Mouse (Mus musculus): ENCODE results near the gene H2-M3. TPM values are rescaled to one million over a fixed set of nuclear protein-coding genes. Genes with fewer than 3 reads are reported as not detected.
"Not testable (repeated sequence)": the region's sequence is repeated elsewhere in the genome, so short reads cannot be mapped to it uniquely, and the experiment has no call there.

Gene H2-M3
- total RNA-seq (2021): 1 to 10 TPM in 1 of 2 experiments, under 1 TPM in 1; 0.77 to 1.6 TPM
- long read RNA-seq, experiment 1, partial matches to known transcripts: 0 of 2 reads
- long read RNA-seq, experiment 1, other reads (novel, unspliced or antisense): 0 of 2 reads
- long read RNA-seq, experiment 2: 0 reads

- intact Hi-C loops (cut with DNase I): no loop called here
- peak within 1 kb of the TSS; percentile 86 for H3K27ac ChIP-seq
- no peak for TF ChIP-seq CTCF (IDR thresholded peaks at IDR 0.05)
- peak within 1 kb of the TSS; percentile 88 for H3K4me3 ChIP-seq
- DNase-seq: peak; percentile 82
Measured at GRCm38 (mm10) chr17:37270058-37270701, at the start of gene H2-M3. TSS of gene H2-M3 (plus strand) at chr17:37270220.

- DNase-seq: no peak
- Histone ChIP-seq H3K4me3 (no peak overlapping the region), H3K27ac (no peak overlapping the region)
- TF ChIP-seq CTCF (IDR thresholded peaks at IDR 0.05): peak; percentile 18; the same call in 1 of the 2 replicates
- intact Hi-C loops (cut with DNase I): no loop called here
Measured at GRCm38 (mm10) chr17:37221879-37222278, 48.1 kb upstream of the H2-M3 start.

- intact Hi-C loops (cut with DNase I); H3K4me3 ChIP-seq; DNase-seq; H3K27ac ChIP-seq: not testable (repeated sequence)
Measured at GRCm38 (mm10) chr17:37237230-37237629, 32.8 kb upstream of the H2-M3 start, which contains the start of gene Olfr97. TSS of gene Olfr97 (minus strand) at chr17:37237330.

- Histone ChIP-seq H3K27ac (no peak overlapping the region), H3K4me3 (no peak overlapping the region)
- no peak for DNase-seq
- intact Hi-C loops (cut with DNase I): no loop called here
- TF ChIP-seq CTCF (IDR thresholded peaks at IDR 0.05): no peak
Measured at GRCm38 (mm10) chr17:37242198-37242597, 27.8 kb upstream of the H2-M3 start.

- intact Hi-C loops (cut with DNase I): no loop called here
- no peak for DNase-seq
- no peak for TF ChIP-seq CTCF (IDR thresholded peaks at IDR 0.05)
- Histone ChIP-seq H3K4me3 (no peak overlapping the region), H3K27ac (no peak overlapping the region)
Measured at GRCm38 (mm10) chr17:37246715-37247114, 23.3 kb upstream of the H2-M3 start.

- DNase-seq: no peak
- intact Hi-C loops (cut with DNase I): no loop called here
- Histone ChIP-seq H3K27ac (no peak overlapping the region), H3K4me3 (no peak overlapping the region)
- TF ChIP-seq CTCF (IDR thresholded peaks at IDR 0.05): no peak
Measured at GRCm38 (mm10) chr17:37249460-37249859, 20.6 kb upstream of the H2-M3 start.

- H3K4me3 ChIP-seq: no peak overlapping the region
- peak; percentile 46 for TF ChIP-seq CTCF (IDR thresholded peaks at IDR 0.05)
- DNase-seq: no peak
- no peak overlapping the region for H3K27ac ChIP-seq
- intact Hi-C loops (cut with DNase I): no loop called here
Measured at GRCm38 (mm10) chr17:37250544-37250943, 19.5 kb upstream of the H2-M3 start.

- peak; percentile 23 for DNase-seq
- intact Hi-C loops (cut with DNase I): no loop called here
Measured at GRCm38 (mm10) chr17:37263626-37264025, 6.4 kb upstream of the H2-M3 start, which contains the start of gene Olfr98. TSS of gene Olfr98 (minus strand) at chr17:37263749.

GRCm38 (mm10) chr17:37270702-37271092 lies 677 bp downstream of the H2-M3 start:
- intact Hi-C loops (cut with DNase I): no loop called here

More at GRCm38 (mm10) chr17:37263626-37264025, 6.4 kb upstream of the H2-M3 start, which contains the start of gene Olfr98:
- no peak within 1 kb of the TSS for H3K4me3 ChIP-seq
- H3K27ac ChIP-seq: no peak within 1 kb of the TSS
- no peak for TF ChIP-seq CTCF (IDR thresholded peaks at IDR 0.05)

GRCm38 (mm10) chr17:37275626-37276248 lies 5.7 kb downstream of the H2-M3 start:
- H3K4me3 ChIP-seq: no peak overlapping the region
- intact Hi-C loops (cut with DNase I): no loop called here
- no peak for TF ChIP-seq CTCF (IDR thresholded peaks at IDR 0.05)
- no peak overlapping the region for H3K27ac ChIP-seq
- DNase-seq: no peak

More at GRCm38 (mm10) chr17:37270702-37271092, 677 bp downstream of the H2-M3 start:
- peak overlapping the region; percentile 86 for H3K27ac ChIP-seq
- no peak for TF ChIP-seq CTCF (IDR thresholded peaks at IDR 0.05)
- DNase-seq: peak; percentile 71
- peak overlapping the region; percentile 88 for H3K4me3 ChIP-seq

- no peak for TF ChIP-seq CTCF (IDR thresholded peaks at IDR 0.05)
- H3K4me3 ChIP-seq: no peak overlapping the region
- no peak for DNase-seq
- H3K27ac ChIP-seq: no peak overlapping the region
- intact Hi-C loops (cut with DNase I): no loop called here
Measured at GRCm38 (mm10) chr17:37276573-37276972, 6.6 kb downstream of the H2-M3 start.

- intact Hi-C loops (cut with DNase I): no loop called here
- DNase-seq: peak; percentile 16
- TF ChIP-seq CTCF (IDR thresholded peaks at IDR 0.05): no peak
- Histone ChIP-seq H3K4me3 (no peak overlapping the region), H3K27ac (no peak overlapping the region)
Measured at GRCm38 (mm10) chr17:37280331-37280730, 10.3 kb downstream of the H2-M3 start.

- intact Hi-C loops (cut with DNase I): no loop called here
- TF ChIP-seq CTCF (IDR thresholded peaks at IDR 0.05): no peak
- DNase-seq: no peak
- Histone ChIP-seq H3K27ac (no peak within 1 kb of the TSS), H3K4me3 (no peak within 1 kb of the TSS)
Measured at GRCm38 (mm10) chr17:37283360-37283759, 13.3 kb downstream of the H2-M3 start, which contains the start of gene Olfr99. TSS of gene Olfr99 (minus strand) at chr17:37283460.

Measured in gastrocnemius, adult 2 months (tissue).